Mouse (Mus musculus): ENCODE data around the gene C130074G19Rik.
A peak's percentile ranks its signal among the peaks of the same experiment; 100 is the strongest.

Gene C130074G19Rik

DNA sequence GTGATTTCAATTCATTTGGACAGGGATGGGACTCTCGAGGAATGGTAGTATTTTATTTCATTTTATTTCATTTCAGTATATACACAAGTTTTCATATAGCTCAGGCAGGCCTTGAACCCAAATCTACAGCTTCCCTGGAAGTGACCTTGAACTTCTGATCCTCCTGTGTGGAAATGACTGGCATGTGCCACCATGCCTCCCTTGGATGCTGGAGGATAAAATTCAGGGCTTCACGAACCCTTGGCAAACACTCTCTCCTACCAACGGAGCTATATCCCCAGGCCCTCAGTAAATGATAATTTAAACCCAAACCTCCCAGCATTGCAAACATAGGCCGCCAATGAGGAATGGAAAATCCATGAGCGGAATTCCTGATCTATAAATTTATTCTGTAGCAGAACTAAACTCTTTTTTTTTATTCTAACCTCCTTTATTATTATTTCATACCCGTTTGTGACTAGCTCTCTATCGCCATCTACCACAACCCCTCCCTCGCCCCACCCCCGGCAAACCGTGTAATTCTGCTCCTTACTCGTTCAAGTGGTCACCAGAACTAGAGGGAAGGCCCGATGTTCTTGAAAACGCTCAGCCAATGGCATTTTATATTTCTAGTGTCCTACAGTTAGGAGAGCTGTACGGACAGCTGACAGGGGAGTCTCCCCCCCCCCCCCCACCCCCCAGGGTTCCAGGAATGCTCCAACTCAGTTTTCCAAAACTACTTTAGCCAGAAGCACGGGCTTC, 38.5 kb downstream of the C130074G19Rik start:
- DNase-seq (ENCODE audit: low spot score in 2 of 2): peak; percentile 10 to 22

DNA sequence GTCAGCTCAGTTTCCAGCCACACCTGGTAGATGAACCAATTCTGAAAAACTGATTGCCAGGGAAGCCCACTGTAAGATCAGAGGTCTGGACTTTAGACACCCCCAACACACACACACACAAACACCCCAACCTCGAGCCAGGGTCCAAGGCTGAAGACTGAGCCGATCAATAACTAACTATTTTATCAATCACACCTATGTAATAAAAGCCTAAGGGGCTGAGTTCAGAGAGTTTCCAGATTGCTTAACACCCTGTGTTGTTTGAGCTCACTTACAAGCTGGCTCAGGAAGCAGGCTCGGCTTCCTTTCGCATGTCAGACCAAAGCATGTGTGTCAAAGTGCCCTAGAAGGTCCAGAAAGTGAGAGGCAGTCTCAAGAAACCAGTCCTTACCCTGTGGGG, 45.4 kb downstream of the C130074G19Rik start:
- DNase-seq (ENCODE audit: low spot score in 2 of 2): no peak

DNA sequence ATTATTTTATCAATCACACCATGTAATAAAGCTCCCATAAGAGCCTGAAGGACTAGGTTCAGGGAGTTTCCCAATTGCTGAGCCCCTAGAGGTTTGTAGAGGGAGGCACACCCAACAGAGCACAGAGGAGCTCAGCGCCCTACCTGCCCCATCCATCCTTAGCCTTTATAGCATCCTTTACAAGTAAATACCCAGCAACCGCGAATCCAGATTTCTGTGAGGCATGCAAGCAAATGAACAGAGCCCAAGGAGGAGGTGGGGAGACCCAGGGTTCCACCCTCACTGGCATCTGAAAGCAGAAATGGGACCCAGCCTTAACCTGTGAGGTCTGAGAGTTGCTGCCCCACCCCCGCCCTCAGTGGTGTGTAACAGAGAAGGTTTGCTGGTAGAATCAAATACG, 46.7 kb downstream of the C130074G19Rik start:
- DNase-seq (ENCODE audit: low spot score in 2 of 2): no peak

DNA sequence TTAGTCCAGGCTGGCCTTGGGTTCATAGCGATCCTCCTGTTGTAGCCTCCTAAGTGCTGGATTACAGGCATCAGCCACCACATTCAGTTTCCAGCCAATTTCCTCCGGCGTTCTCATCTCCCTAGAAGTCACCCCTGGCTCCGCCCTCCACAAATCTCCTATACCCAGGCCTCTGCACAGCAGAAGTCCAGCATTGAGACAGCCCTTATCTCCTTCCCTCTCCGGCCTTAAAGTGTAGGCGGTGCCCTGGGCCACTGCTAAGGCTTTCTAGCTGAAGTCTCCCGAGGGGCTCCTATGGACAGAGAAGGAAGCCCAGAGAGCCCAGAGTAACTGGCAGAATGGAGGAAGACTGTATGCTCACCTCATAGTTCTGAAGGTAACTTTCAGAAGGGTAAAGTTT, 49.5 kb downstream of the C130074G19Rik start:
- no peak for DNase-seq (ENCODE audit: low spot score in 2 of 2)

DNA sequence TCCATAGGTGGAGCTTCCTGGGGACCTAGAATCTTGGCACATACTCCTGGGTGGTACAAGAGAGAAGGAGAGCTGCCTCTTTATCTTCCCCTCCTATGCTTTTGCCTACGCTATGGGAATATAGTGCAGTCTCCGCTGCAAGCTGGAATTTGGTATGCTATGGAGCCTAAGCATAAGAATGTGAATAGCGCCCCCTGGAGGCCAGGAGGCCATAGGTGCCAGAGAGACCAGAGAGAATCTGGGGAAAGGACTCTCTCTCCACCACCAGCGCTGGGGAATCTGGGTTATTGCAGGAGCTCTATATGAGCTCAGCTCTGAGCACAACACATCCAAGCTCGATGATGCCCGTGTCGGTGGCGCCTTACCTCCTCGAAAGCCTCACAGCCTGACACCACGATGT, 50.8 kb downstream of the C130074G19Rik start:
- no peak for DNase-seq (ENCODE audit: low spot score in 2 of 2)

DNA sequence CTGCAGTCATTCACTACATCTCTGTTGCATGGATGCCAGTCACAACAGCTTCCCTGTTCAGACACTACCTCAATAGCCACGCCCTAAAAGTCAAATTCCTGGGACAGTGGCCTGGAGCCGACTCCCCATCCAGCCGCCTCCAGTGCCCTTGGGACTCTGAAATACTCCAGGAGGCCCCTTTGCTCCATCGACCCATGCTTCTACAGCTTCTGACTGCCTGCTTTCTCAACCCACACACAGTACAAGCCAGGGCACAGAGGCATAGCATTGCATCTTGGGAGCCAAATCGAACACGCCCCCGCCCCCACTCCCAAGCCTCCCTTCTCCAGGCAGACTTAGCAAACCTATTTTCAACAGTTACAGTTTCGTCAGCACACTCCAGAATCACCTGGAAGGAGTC, 53.1 kb downstream of the C130074G19Rik start:
- DNase-seq (ENCODE audit: low spot score in 2 of 2): no peak

DNA sequence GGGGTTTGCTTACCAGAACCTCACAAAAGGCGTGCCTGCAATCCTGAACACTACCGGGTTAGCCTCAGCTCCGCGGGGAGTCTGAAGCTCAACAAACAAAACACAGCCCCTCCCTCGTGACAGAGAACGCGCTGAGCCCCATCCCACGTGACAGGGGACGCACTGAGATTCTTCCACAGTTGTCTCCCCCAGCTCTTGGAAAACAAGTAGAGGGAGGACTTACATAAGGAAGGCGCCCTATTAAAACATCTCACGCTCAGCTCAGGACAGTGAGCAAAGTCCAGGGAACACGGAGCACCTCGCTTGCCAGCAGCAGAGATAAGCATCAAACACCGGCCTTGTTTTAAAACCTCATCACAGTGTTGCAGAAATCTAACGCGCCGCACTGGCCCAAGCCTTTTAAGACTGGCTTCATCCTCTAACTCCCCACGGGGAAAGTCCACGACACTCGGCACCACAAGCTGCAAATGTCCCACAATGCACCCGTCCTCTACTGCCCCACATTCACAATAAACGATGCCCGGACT, 55.8 kb downstream of the C130074G19Rik start:
- DNase-seq (ENCODE audit: low spot score in 2 of 2): peak in 1 of 2 experiments; percentile 25

DNA sequence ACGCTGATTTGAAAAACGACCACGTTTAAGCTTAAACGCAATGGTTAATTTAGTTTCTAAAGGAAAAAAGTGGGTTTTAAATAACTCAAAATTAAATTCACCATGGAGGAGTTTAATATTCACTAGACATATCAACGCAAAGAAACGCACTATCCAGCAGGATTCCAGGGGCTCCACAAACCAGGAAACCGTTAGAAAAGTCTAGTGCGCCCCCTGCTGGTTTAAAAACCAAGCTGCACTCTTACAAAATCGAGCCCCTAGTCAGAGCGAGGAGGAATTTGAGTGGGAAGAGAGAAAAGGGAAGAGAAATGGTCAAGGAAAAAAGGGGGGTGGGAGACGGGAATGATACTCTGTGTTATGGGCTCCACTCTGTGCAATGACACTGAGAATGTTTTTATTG, 57.9 kb downstream of the C130074G19Rik start:
- DNase-seq (ENCODE audit: low spot score in 2 of 2): peak in 1 of 2 experiments; percentile 17

DNA sequence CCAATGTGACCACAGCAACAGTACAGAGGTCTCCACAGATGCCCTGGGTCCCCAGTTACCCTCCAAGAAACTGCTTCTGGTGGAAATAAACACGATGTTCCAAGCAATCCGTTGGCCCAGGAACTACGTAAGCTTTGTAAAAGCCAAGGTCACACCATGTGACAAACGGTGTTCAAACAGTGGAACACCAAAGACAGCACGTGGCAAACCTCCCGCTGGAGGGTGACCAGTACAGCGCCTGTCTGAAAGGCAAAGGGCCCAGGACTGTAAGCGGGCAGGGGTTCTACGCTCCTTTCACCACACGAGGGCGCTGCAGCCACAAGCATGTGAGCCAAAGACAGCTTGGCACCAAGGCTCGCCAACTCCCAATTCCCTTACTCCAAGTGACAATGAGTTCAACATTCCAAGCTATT, 58.6 kb downstream of the C130074G19Rik start:
- DNase-seq (ENCODE audit: low spot score in 2 of 2): peak; percentile 80 to 89

DNA sequence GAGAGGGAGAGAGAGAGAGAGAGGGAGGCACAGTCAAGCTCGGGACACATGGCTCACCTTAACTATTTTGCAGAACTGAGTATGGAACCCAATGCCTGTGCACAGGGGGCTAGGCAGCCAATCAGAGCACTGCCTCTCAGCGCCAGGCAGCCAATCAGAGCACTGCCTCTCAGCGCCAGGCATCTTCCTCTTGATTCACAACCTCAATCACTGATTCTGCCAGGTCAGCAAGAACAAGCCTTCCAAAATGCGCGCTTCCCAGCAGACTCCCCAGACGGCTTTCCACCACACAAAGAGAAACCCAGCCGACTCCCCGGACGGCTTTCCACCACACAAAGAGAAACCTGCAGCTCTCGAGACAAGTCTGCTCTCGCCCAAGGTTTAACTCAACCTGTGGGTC, 60.3 kb downstream of the C130074G19Rik start:
- DNase-seq (ENCODE audit: low spot score in 2 of 2): no peak

Data from heart, adult 9 months (tissue).